Mouse (Mus musculus) midbrain, embryonic 16.5 days (tissue): ENCODE measurements around the gene Cyb561. TPM values are rescaled to one million over a fixed set of nuclear protein-coding genes. Genes with fewer than 3 reads are reported as not detected.

Source experiments
- ATAC-seq: fragments of 200-750 bp; cut with Nextera tagmentation; 2 replicates; pipeline ENCODE4 v1.8.0; 2017; ENCODE audit warnings: moderate TSS enrichment
- H3K27ac ChIP-seq: fragments of 300-500 bp; sonication (generic); 2 replicates; pipeline ENCODE4 v1.5.1; 2014; ENCODE audit warnings: mild to moderate bottlenecking, low read length, mixed read lengths
- H3K27me3 ChIP-seq: fragments of 300-500 bp; sonication (generic); 2 replicates; pipeline ENCODE4 v1.6.1; 2014; ENCODE audit warnings: low read depth, low read length, mixed read lengths; ENCODE audit not compliant: control insufficient read depth, insufficient read depth
- H3K36me3 ChIP-seq: fragments of 300-500 bp; sonication (generic); 2 replicates; pipeline ENCODE4 v1.6.1; 2014; ENCODE audit warnings: mild to moderate bottlenecking, low read length, moderate library complexity, mixed read lengths; ENCODE audit not compliant: control insufficient read depth, insufficient read depth
- H3K4me1 ChIP-seq: fragments of 300-500 bp; sonication (generic); 2 replicates; pipeline ENCODE4 v1.6.1; 2014; ENCODE audit warnings: mild to moderate bottlenecking, low read length, mixed read lengths; ENCODE audit not compliant: control insufficient read depth, insufficient read depth
- H3K4me2 ChIP-seq: fragments of 300-500 bp; sonication (generic); 2 replicates; pipeline ENCODE4 v1.6.1; 2014; ENCODE audit warnings: mild to moderate bottlenecking, low read length, mixed read lengths
- H3K4me3 ChIP-seq: fragments of 300-500 bp; sonication (generic); 2 replicates; pipeline ENCODE4 v1.5.1; 2014; ENCODE audit warnings: low read depth, mild to moderate bottlenecking, low read length, moderate library complexity, mixed read lengths
- H3K9ac ChIP-seq: fragments of 300-500 bp; sonication (generic); 2 replicates; pipeline ENCODE4 v1.6.1; 2014; ENCODE audit warnings: low read depth, low read length, mixed read lengths
- H3K9me3 ChIP-seq: fragments of 300-500 bp; sonication (generic); replicated peaks from 2 replicates; pipeline ENCODE4 v1.6.1; 2014; ENCODE audit warnings: mild to moderate bottlenecking, low read length, mixed read lengths; ENCODE audit not compliant: control insufficient read depth, poor library complexity, severe bottlenecking
- WGBS: fragments of 180-500 bp; shearing (Covaris S2); extraction: QIAGEN DNeasy Blood & Tissue Kit; methylation state at CpG from one replicate; pipeline ENCODE4 v1.1.7; 2014; 5-methylcytosine and 5-hydroxymethylcytosine counted together
- polyA plus RNA-seq: library from polyadenylated mRNA; unstranded; fragments of >200 nt; fragmentation: Nextera tagmentation; extraction: Ambion mirVana; gene quantifications from 2 replicates; pipeline ENCODE4 v1.2.1, GENCODE M21; 2015

Gene Cyb561
- polyA plus RNA-seq, 1 experiment from 2014 or later, result 87.0 TPM

DNA sequence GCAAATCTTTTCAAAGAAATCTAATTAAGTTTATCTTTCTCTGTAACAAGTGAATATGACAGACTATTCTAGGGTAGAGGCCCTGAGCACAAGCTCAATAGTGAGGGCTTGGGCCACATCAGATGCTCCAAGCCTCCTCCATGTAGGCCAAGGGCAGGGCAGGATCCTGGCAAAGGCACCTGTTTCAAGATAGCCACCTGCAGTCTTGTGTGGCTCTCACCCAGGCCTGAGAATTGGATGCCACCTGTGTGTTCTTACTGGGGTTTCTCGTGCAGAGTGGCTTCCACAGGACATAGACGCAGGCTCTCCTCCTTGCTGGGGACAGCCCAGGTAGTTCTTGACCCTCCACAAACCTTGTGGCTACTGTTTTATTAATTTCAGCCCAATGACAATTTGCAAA, 25.1 kb upstream of the Cyb561 start:
- Histone ChIP-seq H3K27ac (no peak overlapping the region), H3K4me3 (no peak overlapping the region), H3K36me3 (no peaks in the 10 kb centered on the region), H3K4me2 (no peak overlapping the region), H3K9ac (no peak overlapping the region), H3K9me3 (no peaks in the 10 kb centered on the region), H3K27me3 (no peaks in the 10 kb centered on the region), H3K4me1 (no peaks in the 10 kb centered on the region)
- ATAC-seq, result no peak
- 98% methylated on average over 2 of the region's 2 CpGs for WGBS

DNA sequence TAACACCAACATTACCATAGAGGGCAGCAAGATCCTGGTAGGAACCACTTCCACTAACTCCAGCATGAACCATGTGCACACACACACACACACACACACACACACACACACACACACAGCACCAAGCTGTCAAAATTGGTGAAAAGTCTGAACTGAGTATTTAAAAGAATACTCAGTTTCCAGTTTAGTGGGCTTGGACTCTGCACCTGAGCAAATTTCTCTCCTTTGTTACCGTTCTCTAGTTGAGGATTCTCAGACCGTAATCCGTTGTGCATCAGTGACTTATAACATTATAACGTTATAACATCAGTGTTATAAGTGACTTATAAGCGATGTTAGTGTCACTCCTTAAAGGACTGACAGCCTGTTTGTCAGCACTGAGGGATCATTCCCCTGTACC, 22.5 kb upstream of the Cyb561 start:
- WGBS, result 93% methylated on average over 5 of the region's 5 CpGs
- ATAC-seq, result no peak

DNA sequence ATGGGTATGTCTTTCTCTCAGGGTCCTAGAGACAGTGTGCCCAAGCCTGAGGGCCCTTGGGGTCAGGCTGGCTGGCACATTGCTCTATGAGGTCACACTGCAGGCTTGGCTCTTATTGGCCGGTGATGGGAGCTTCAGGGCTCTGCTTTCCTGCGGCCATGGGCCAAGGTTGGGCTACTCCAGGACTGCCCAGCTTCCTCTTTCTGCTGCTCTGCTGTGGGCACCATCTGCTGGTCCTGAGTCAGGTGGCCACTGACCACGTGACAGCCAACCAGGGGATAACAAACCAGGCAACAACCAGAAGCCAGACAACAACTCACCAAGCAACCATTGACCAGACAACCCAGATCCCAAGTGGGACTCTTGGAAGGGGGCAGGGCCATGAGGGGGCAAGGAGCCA, 21.9 kb upstream of the Cyb561 start:
- 82% methylated on average over 3 of the region's 3 CpGs for WGBS
- no peaks in the 10 kb centered on the region for H3K36me3 ChIP-seq
- H3K9ac ChIP-seq, result no peak overlapping the region
- H3K9me3 ChIP-seq, result no peaks in the 10 kb centered on the region
- H3K4me3 ChIP-seq, result no peak overlapping the region
- no peak overlapping the region for H3K4me2 ChIP-seq
- H3K27ac ChIP-seq, result no peak overlapping the region
- H3K27me3 ChIP-seq, result peaks cover 8% of the 10 kb centered on the region
- H3K4me1 ChIP-seq, result no peaks in the 10 kb centered on the region
- no peak for ATAC-seq

More for the DNA sequence above, 22.5 kb upstream of the Cyb561 start:
- Histone ChIP-seq H3K36me3 (no peaks in the 10 kb centered on the region), H3K9ac (no peak overlapping the region), H3K4me2 (no peak overlapping the region), H3K4me1 (no peaks in the 10 kb centered on the region), H3K9me3 (no peaks in the 10 kb centered on the region), H3K4me3 (no peak overlapping the region), H3K27me3 (peaks cover 5% of the 10 kb centered on the region), H3K27ac (no peak overlapping the region)

DNA sequence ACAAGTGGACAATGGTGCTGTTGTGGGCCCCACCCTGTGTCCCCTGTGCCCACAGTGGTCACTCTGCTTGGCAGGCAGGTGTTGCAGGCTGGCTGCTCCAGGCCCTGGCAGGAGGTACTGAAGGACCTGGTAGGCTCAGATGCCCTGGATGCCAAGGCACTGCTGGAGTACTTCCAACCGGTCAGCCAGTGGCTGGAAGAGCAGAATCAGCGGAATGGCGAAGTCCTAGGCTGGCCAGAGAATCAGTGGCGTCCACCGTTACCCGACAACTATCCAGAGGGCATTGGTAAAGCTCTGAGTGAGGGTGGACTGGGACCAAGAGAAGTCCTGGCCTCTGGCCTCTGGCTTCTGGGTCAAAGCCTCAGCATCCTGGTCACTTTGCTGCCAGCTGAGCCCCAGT, 21.5 kb upstream of the Cyb561 start:
- Histone ChIP-seq H3K9me3 (no peaks in the 10 kb centered on the region), H3K4me3 (no peak overlapping the region), H3K36me3 (no peaks in the 10 kb centered on the region), H3K9ac (no peak overlapping the region), H3K27me3 (peaks cover 13% of the 10 kb centered on the region), H3K27ac (no peak overlapping the region), H3K4me2 (no peak overlapping the region), H3K4me1 (no peaks in the 10 kb centered on the region)
- ATAC-seq, result no peak
- 97% methylated on average over 6 of the region's 6 CpGs for WGBS

DNA sequence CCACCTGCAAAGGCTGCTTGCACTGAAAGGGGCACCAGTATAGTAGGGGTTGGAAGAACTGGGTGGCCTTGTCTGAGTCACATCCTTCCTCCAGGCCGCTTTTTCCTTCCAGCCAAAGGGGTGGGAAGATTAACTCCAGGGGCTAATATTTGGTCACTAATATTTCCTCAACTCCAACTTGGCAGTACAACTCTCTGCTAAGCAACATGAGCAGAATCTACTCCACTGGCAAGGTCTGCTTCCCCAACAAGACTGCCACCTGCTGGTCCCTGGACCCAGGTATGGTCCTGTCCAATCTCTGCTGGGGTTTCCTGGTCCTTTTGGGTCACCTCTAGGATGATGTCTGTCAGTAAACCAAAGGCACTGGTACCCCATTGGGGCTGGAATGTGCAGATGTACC, 16.4 kb upstream of the Cyb561 start:
- 63% methylated on average over 1 of the region's 1 CpGs for WGBS
- Histone ChIP-seq H3K4me3 (no peak overlapping the region), H3K9me3 (no peaks in the 10 kb centered on the region), H3K36me3 (no peaks in the 10 kb centered on the region), H3K4me2 (no peak overlapping the region; the same call in 1 of the 2 replicates), H3K4me1 (peaks cover 10% of the 10 kb centered on the region), H3K27me3 (peaks cover 13% of the 10 kb centered on the region), H3K9ac (no peak overlapping the region), H3K27ac (no peak overlapping the region)
- no peak for ATAC-seq

DNA sequence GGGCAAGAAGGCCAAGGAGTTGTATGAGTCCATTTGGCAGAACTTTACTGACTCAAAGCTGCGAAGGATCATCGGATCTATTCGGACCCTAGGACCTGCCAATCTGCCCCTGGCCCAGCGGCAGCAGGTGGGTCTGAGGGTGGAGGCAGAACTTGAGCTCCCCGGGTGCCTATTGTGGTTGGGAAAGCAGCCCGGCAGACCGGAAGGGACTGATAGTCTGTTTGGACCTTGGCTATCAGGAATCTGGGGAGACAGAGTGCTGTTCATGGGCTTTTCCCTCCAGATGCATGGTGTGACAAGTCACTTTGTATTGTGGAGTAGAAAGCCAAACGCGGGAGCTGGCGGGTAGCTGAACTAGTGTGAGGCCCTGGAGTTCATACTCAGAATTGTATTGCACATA, 15.8 kb upstream of the Cyb561 start:
- no peak overlapping the region; the same call in 1 of the 2 replicates for H3K9ac ChIP-seq

DNA sequence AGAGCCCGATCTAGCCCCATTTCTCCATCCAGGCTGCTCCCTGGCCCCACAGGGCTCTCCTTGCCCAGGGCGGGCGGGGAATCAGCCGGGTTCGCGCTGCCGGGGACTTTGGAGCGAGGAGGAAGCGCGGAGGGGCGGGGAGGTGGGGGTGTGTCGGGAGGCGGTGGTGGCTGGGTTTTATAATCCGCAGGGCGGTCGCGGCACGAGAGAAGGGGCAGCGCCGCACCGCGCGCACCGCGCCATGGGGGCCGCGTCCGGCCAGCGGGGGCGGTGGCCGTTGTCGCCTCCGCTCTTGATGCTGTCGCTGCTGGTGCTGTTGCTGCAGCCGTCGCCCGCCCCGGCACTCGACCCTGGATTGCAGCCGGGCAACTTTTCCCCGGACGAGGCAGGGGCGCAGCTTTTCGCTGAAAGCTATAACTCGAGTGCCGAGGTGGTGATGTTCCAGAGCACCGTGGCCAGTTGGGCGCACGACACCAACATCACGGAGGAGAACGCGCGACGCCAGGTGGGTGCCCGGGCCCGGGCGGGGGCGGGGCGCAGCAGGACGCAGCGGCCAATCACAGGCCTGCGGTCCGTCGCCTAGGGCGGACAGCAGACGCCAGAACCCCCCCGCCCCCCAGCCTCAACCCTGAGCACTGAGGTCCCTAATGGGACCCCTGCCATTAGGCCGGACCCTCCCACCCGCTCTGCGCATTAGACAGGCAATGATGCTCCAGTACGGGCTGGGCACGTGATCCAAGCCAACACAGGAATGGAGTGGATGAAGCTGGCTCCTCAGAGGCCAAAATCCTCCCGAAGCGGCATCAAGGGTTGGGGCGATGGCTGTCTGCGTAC, 14.8 kb upstream of the Cyb561 start, which contains the start of gene Ace:
Ace (plus strand) TSS at position 205 of the 834 bp plus-strand sequence.
- H3K27ac ChIP-seq, result peak within 1 kb of the TSS; percentile 55
- H3K9me3 ChIP-seq, result no peaks in the 10 kb centered on the region
- peak; percentile 79 for ATAC-seq
- H3K9ac ChIP-seq, result peak within 1 kb of the TSS; percentile 80
- peaks cover 13% of the 10 kb centered on the region for H3K27me3 ChIP-seq
- peaks cover 10% of the 10 kb centered on the region for H3K4me1 ChIP-seq
- peak within 1 kb of the TSS; percentile 98 for H3K4me2 ChIP-seq
- WGBS, result under 1% methylated on average over 57 of the region's 76 CpGs
- peak within 1 kb of the TSS; percentile 66 for H3K4me3 ChIP-seq
- H3K36me3 ChIP-seq, result no peaks in the 10 kb centered on the region

More for the DNA sequence above, 15.8 kb upstream of the Cyb561 start:
- H3K4me1 ChIP-seq, result peaks cover 10% of the 10 kb centered on the region
- 43% methylated on average over 10 of the region's 10 CpGs for WGBS
- H3K4me2 ChIP-seq, result peak overlapping the region; percentile 98
- no peaks in the 10 kb centered on the region for H3K36me3 ChIP-seq
- no peak overlapping the region for H3K27ac ChIP-seq
- no peak overlapping the region for H3K4me3 ChIP-seq
- no peaks in the 10 kb centered on the region for H3K9me3 ChIP-seq
- no peak for ATAC-seq
- peaks cover 13% of the 10 kb centered on the region for H3K27me3 ChIP-seq

DNA sequence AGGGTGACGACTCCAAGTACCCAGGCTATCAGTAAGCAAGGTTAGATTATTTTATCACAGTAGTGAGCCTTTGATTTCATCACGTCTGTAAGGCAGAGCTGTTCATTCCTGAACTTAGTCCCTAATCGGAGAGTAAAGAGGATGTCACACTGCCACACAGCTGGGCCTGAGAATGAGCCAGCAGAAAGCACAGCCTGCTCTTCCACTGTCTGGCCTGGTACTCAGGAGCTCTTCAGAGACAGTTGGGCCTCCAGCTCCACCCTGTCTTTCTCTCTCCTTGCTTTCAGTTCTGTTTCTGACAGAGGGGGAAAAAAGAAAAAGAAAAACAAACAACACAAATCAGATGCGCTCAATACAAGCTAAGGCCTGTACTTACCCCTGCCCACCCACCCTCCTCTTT, 13.2 kb upstream of the Cyb561 start:
- H3K4me1 ChIP-seq, result peaks cover 10% of the 10 kb centered on the region
- H3K9ac ChIP-seq, result no peak overlapping the region
- H3K36me3 ChIP-seq, result no peaks in the 10 kb centered on the region
- no peak overlapping the region for H3K27ac ChIP-seq
- 70% methylated on average over 4 of the region's 4 CpGs for WGBS
- H3K4me2 ChIP-seq, result no peak overlapping the region
- no peaks in the 10 kb centered on the region for H3K9me3 ChIP-seq
- H3K27me3 ChIP-seq, result peaks cover 12% of the 10 kb centered on the region; the same call in 1 of the 2 replicates
- ATAC-seq, result no peak
- H3K4me3 ChIP-seq, result no peak overlapping the region

DNA sequence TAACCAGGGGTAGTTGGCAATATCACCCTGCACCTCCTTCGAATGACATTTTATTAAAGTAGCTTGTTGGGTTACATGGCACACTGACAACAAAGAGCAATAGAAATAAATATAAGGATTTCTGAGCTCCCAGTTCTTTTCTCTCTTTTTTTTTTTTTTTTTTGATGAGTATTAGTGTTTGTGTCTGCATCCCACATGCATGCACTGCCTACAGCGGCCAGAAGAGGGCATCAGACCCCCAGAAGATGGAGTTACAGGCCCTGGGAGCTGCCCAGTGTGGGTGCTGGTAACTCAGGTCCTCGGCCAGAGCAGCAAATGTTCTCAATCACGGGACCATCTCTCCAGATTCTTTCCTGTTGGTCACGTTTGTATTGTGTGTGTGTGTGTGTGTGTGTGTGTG, 11.6 kb upstream of the Cyb561 start:
- Histone ChIP-seq H3K9me3 (no peaks in the 10 kb centered on the region), H3K27me3 (peaks cover 1% of the 10 kb centered on the region; the same call in 1 of the 2 replicates), H3K9ac (no peak overlapping the region), H3K36me3 (no peaks in the 10 kb centered on the region), H3K27ac (no peak overlapping the region), H3K4me2 (no peak overlapping the region), H3K4me3 (no peak overlapping the region), H3K4me1 (peaks cover 10% of the 10 kb centered on the region)
- 66% methylated on average over 5 of the region's 5 CpGs for WGBS
- no peak for ATAC-seq
